Mouse (Mus musculus): Measurements from ENCODE around the gene Gp1bb. TPM values are rescaled to one million over a fixed set of nuclear protein-coding genes. Genes with fewer than 3 reads are reported as not detected.

Gp1bb gene
- polyA plus RNA-seq, 1 experiment, result 580 TPM

- TF ChIP-seq CTCF (IDR thresholded peaks at IDR 0.05; ENCODE audit: extremely low read depth, insufficient read length, insufficient replicate concordance, low read depth, low read length) (no peak), POLR2A (IDR thresholded peaks at IDR 0.05; ENCODE audit: low read depth, low read length) (no peak)
- H3K36me3 ChIP-seq (ENCODE audit: control insufficient read depth, insufficient read depth, low read length), result no peaks in the 10 kb centered on the region
- H3K4me3 ChIP-seq (ENCODE audit: low read depth, low read length), result 0 out of 2 replicates have a peak overlapping the region, but pooled peaks have one; percentile 5
- WGBS, result 60% methylated on average over 10 of the region's 10 CpGs
- peaks cover 83% of the 10 kb centered on the region for H3K27me3 ChIP-seq (ENCODE audit: control insufficient read depth, insufficient read depth, low read length)
- H3K4me1 ChIP-seq (ENCODE audit: control insufficient read depth, insufficient read depth, insufficient read length, low read length), result peaks cover 23% of the 10 kb centered on the region
- H3K27ac ChIP-seq (ENCODE audit: insufficient read depth, low read depth, low read length), result no peak overlapping the region
These were observed 36.5 kb downstream of the Gp1bb start for GRCm38 (mm10) chr16:18585676-18586075.

GRCm38 (mm10) chr16:18584901-18585510, 37.2 kb downstream of the Gp1bb start:
- no peaks in the 10 kb centered on the region for H3K36me3 ChIP-seq (ENCODE audit: control insufficient read depth, insufficient read depth, low read length)
- H3K4me3 ChIP-seq (ENCODE audit: low read depth, low read length), result no peak overlapping the region
- 80% methylated on average over 10 of the region's 10 CpGs for WGBS
- TF ChIP-seq CTCF (IDR thresholded peaks at IDR 0.05; ENCODE audit: extremely low read depth, insufficient read length, insufficient replicate concordance, low read depth, low read length) (no peak), POLR2A (IDR thresholded peaks at IDR 0.05; ENCODE audit: low read depth, low read length) (no peak)
- peaks cover 21% of the 10 kb centered on the region for H3K4me1 ChIP-seq (ENCODE audit: control insufficient read depth, insufficient read depth, insufficient read length, low read length)
- peaks cover 87% of the 10 kb centered on the region for H3K27me3 ChIP-seq (ENCODE audit: control insufficient read depth, insufficient read depth, low read length)
- H3K27ac ChIP-seq (ENCODE audit: insufficient read depth, low read depth, low read length), result no peak overlapping the region

DNA sequence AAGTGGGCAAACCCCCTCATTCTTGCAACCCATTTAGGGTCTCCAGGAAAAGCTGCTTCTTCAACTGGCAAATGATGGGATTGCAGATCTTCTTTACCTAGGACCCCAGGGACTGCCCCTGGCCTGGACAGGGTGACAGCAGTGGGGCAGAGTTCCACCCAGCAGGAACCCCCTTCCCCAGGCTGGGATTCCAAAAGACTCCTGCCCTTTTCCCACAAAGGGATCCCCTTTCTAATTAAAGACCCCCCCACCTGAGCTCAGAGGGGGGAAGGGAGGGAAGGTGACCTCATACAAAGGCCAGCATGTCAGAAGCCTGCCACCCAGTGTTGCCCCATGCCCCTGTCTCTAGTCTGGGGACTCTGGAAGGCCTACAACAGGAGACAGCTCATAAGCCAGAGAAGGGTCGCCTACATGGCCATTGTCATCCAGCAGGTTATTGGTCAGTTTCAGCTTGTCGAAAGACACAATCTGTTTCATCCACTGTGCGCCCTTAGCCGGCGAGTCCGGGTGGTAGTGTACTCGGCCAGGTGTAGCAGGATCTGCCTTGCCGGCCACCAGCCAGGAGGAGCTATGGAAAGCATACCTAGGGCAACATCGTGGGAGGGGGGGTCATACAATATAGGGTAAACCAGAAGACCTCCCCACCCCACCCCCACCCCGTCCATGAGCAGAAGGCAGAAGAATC, 38.4 kb downstream of the Gp1bb start:
- 74% methylated on average over 10 of the region's 10 CpGs for WGBS
- TF ChIP-seq POLR2A (IDR thresholded peaks at IDR 0.05; ENCODE audit: low read depth, low read length) (no peak), CTCF (IDR thresholded peaks at IDR 0.05; ENCODE audit: extremely low read depth, insufficient read length, insufficient replicate concordance, low read depth, low read length) (no peak)

DNA sequence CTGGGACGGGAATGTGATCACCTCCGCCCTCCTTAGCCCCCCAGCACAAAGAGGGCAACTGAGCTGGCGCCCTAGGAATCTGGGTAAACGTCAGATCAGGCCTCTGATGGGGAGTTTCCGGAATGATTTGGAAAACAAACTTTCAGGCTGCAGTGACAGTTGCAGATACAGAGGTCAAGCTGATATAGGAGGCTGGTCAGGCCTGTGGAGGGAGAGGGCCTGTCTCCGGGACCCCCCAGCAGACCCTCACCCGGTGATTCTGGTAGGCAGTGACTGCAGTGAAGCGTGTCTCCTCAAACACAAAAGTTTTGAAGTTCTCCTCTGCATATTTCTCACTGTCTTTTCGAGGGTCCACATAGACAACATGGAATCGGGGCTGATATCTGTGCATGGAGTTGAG, 39.0 kb downstream of the Gp1bb start:
- Histone ChIP-seq H3K4me1 (ENCODE audit: control insufficient read depth, insufficient read depth, insufficient read length, low read length) (peaks cover 21% of the 10 kb centered on the region), H3K27me3 (ENCODE audit: control insufficient read depth, insufficient read depth, low read length) (peaks cover 83% of the 10 kb centered on the region), H3K27ac (ENCODE audit: insufficient read depth, low read depth, low read length) (no peak overlapping the region), H3K36me3 (ENCODE audit: control insufficient read depth, insufficient read depth, low read length) (no peaks in the 10 kb centered on the region), H3K4me3 (ENCODE audit: low read depth, low read length) (no peak overlapping the region)
- TF ChIP-seq POLR2A (IDR thresholded peaks at IDR 0.05; ENCODE audit: low read depth, low read length) (no peak), CTCF (IDR thresholded peaks at IDR 0.05; ENCODE audit: extremely low read depth, insufficient read length, insufficient replicate concordance, low read depth, low read length) (no peak)
- WGBS, result 59% methylated on average over 10 of the region's 10 CpGs

More for the DNA sequence above, 38.4 kb downstream of the Gp1bb start:
- no peak overlapping the region for H3K27ac ChIP-seq (ENCODE audit: insufficient read depth, low read depth, low read length)
- H3K4me3 ChIP-seq (ENCODE audit: low read depth, low read length), result no peak overlapping the region
- H3K27me3 ChIP-seq (ENCODE audit: control insufficient read depth, insufficient read depth, low read length), result peaks cover 87% of the 10 kb centered on the region
- no peaks in the 10 kb centered on the region for H3K36me3 ChIP-seq (ENCODE audit: control insufficient read depth, insufficient read depth, low read length)
- peaks cover 21% of the 10 kb centered on the region for H3K4me1 ChIP-seq (ENCODE audit: control insufficient read depth, insufficient read depth, insufficient read length, low read length)

DNA sequence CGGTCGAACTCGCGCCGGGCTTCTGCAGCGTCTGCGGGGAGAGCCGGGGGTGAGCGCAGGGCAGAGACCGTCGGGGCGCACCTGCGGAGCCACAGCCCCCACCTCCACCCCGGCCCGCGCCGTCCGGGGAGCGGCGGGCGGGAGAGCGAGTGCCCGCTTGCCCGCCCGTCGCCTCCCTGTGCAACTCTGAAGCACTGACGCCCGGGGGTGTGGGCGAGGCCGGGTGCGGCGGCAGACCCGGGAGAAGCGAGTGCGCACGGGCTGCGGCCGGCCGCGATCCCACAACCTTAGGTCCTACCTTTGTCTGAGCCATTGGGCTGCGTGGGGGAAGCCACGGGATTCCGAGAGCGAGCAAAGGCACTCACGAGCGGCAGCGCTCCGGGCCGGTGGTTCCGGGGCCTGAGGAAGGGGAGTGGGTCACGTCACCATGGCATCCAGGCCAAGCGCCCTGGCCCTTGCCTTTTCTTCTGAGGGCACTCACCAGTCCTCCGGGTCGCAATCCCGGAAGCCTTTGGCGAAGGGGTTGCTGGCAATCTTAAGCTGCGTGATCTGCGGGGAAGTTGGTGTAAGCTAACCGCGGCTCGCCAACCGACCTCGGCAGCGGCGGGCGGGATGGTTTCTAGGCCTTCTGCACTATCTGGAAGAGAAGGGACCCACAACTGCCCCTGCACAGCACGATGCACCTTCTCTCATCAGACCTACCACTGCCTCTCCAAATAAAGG, 39.6 kb downstream of the Gp1bb start:
- Histone ChIP-seq H3K4me1 (ENCODE audit: control insufficient read depth, insufficient read depth, insufficient read length, low read length) (peaks cover 21% of the 10 kb centered on the region), H3K27me3 (ENCODE audit: control insufficient read depth, insufficient read depth, low read length) (peaks cover 77% of the 10 kb centered on the region), H3K27ac (ENCODE audit: insufficient read depth, low read depth, low read length) (no peak overlapping the region), H3K4me3 (ENCODE audit: low read depth, low read length) (peak overlapping the region; percentile 58), H3K36me3 (ENCODE audit: control insufficient read depth, insufficient read depth, low read length) (no peaks in the 10 kb centered on the region)
- TF ChIP-seq CTCF (IDR thresholded peaks at IDR 0.05; ENCODE audit: extremely low read depth, insufficient read length, insufficient replicate concordance, low read depth, low read length) (no peak), POLR2A (IDR thresholded peaks at IDR 0.05; ENCODE audit: low read depth, low read length) (no peak)
- WGBS, result 4% methylated on average over 65 of the region's 67 CpGs

- TF ChIP-seq POLR2A (IDR thresholded peaks at IDR 0.05; ENCODE audit: low read depth, low read length), result no peak
- no peak for TF ChIP-seq CTCF (IDR thresholded peaks at IDR 0.05; ENCODE audit: extremely low read depth, insufficient read length, insufficient replicate concordance, low read depth, low read length)
- peak overlapping the region; percentile 58 for H3K4me3 ChIP-seq (ENCODE audit: low read depth, low read length)
- peaks cover 70% of the 10 kb centered on the region for H3K27me3 ChIP-seq (ENCODE audit: control insufficient read depth, insufficient read depth, low read length)
- H3K36me3 ChIP-seq (ENCODE audit: control insufficient read depth, insufficient read depth, low read length), result no peaks in the 10 kb centered on the region
- WGBS, result 2% methylated on average over 53 of the region's 66 CpGs
- peaks cover 20% of the 10 kb centered on the region for H3K4me1 ChIP-seq (ENCODE audit: control insufficient read depth, insufficient read depth, insufficient read length, low read length)
- no peak overlapping the region for H3K27ac ChIP-seq (ENCODE audit: insufficient read depth, low read depth, low read length)
These were observed 40.5 kb downstream of the Gp1bb start for GRCm38 (mm10) chr16:18581623-18582205.

Measured in small intestine, adult 2 months (tissue).